Mouse (Mus musculus) embryonic facial prominence, embryonic 12.5 days (tissue): Measurements from ENCODE around the gene 2210011C24Rik. TPM values are rescaled to one million over a fixed set of nuclear protein-coding genes. Genes with fewer than 3 reads are reported as not detected.
"Not testable (repeated sequence)": the region's sequence is repeated elsewhere in the genome, so short reads cannot be mapped to it uniquely, and the experiment has no call there.

Experiments used
- ATAC-seq: fragments of 200-750 bp; cut with Nextera tagmentation; 2 replicates; pipeline ENCODE4 v1.8.0; 2017; ENCODE audit not compliant: insufficient number of reproducible peaks, insufficient read depth, low FRiP score, low TSS enrichment
- H3K27ac ChIP-seq: fragments of 300-500 bp; sonication (generic); 2 replicates; pipeline ENCODE4 v1.5.1; 2016; ENCODE audit warnings: mild to moderate bottlenecking
- H3K27me3 ChIP-seq: fragments of 300-500 bp; sonication (generic); 2 replicates; pipeline ENCODE4 v1.6.1; 2016; ENCODE audit warnings: mild to moderate bottlenecking, moderate library complexity
- H3K36me3 ChIP-seq: fragments of 300-500 bp; sonication (generic); 2 replicates; pipeline ENCODE4 v1.6.1; 2016; ENCODE audit warnings: mild to moderate bottlenecking
- H3K4me1 ChIP-seq: fragments of 300-500 bp; sonication (generic); 2 replicates; pipeline ENCODE4 v1.6.1; 2016
- H3K4me2 ChIP-seq: fragments of 300-500 bp; sonication (generic); replicated peaks from 2 replicates; pipeline ENCODE4 v1.6.1; 2016; ENCODE audit warnings: mild to moderate bottlenecking, moderate library complexity
- H3K4me3 ChIP-seq: fragments of 300-500 bp; sonication (generic); 2 replicates; pipeline ENCODE4 v1.5.1; 2016; ENCODE audit warnings: mild to moderate bottlenecking
- H3K9ac ChIP-seq: fragments of 300-500 bp; sonication (generic); 2 replicates; pipeline ENCODE4 v1.6.1; 2016; ENCODE audit warnings: mild to moderate bottlenecking, moderate library complexity
- H3K9me3 ChIP-seq: fragments of 300-500 bp; sonication (generic); 2 replicates; pipeline ENCODE4 v1.6.1; 2016; ENCODE audit warnings: mild to moderate bottlenecking, moderate library complexity
- WGBS: fragments of 180-500 bp; shearing (Covaris S2); methylation state at CpG from one replicate; pipeline ENCODE4 v1.1.7; 2016; 5-methylcytosine and 5-hydroxymethylcytosine counted together
- polyA plus RNA-seq: library from polyadenylated mRNA; unstranded; fragments of >200 nt; fragmentation: Nextera tagmentation; extraction: Ambion mirVana; gene quantifications from 2 replicates; pipeline ENCODE4 v1.2.1, GENCODE M21; 2016

The 2210011C24Rik gene
- polyA plus RNA-seq, 1 experiment from 2014 or later, result not detected

GRCm38 (mm10) chr8:84019738-84020137 is 7.8 kb upstream of the 2210011C24Rik start:
- no peaks in the 10 kb centered on the region for H3K36me3 ChIP-seq
- H3K9me3 ChIP-seq, result 0 out of 2 replicates have a peak, but pooled peaks cover 4% of the 10 kb centered on the region
- no peak overlapping the region for H3K4me2 ChIP-seq
- no peak overlapping the region for H3K9ac ChIP-seq
- WGBS, result 84% methylated on average over 9 of the region's 9 CpGs
- ATAC-seq, result no peak
- peaks cover 32% of the 10 kb centered on the region for H3K27me3 ChIP-seq
- H3K4me3 ChIP-seq, result no peak overlapping the region
- H3K4me1 ChIP-seq, result 0 out of 2 replicates have a peak, but pooled peaks cover 10% of the 10 kb centered on the region
- 0 out of 2 replicates have a peak overlapping the region, but pooled peaks have one; percentile 6 for H3K27ac ChIP-seq

GRCm38 (mm10) chr8:84015833-84016232 is 3.9 kb upstream of the 2210011C24Rik start:
- no peak for ATAC-seq
- 92% methylated on average over 5 of the region's 5 CpGs for WGBS
- Histone ChIP-seq H3K4me1 (peaks cover 14% of the 10 kb centered on the region), H3K36me3 (no peaks in the 10 kb centered on the region), H3K27ac (no peak overlapping the region), H3K4me3 (no peak overlapping the region), H3K9ac (no peak overlapping the region), H3K27me3 (peaks cover 45% of the 10 kb centered on the region), H3K4me2 (no peak overlapping the region), H3K9me3 (0 out of 2 replicates have a peak, but pooled peaks cover 4% of the 10 kb centered on the region)

DNA sequence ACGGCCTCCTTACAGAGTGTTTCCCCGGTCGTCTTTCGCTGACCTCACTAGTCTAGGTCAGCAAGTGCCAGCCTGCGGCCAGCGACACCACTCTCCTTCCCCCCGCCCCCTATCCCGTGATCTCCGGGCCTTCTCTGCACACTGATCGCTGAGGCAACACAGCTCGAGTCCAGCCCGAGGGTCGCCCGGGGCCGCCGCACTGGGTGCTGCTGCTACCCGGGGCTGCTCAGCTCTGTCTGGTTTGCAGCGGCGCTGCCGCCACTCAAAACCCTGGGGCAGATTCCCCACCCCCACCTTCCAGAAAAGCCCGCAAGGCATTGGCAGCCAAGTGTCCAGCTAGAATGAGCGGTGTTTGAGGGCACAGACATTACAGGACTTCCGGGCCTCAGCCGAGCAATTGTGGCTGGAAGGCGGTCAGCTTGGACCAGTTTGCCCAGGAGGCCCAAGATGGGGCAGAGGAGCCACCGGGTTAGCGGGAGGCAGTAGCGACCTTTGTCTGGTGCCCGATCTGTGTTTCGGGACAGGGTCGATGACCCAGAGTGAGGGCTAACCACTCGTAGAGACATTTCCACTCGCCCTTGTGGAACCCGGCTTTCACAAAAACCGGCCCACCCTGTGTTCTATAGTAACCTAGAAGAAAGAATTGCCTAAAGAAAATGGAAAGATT is 661 bp upstream of the 2210011C24Rik start:
- H3K4me3 ChIP-seq, result peak overlapping the region; percentile 51
- 0 out of 2 replicates have a peak, but pooled peaks cover 4% of the 10 kb centered on the region for H3K9me3 ChIP-seq
- ATAC-seq, result no peak
- no peak overlapping the region for H3K27ac ChIP-seq
- H3K9ac ChIP-seq, result 0 out of 2 replicates have a peak overlapping the region, but pooled peaks have one; percentile 5
- H3K27me3 ChIP-seq, result peaks cover 40% of the 10 kb centered on the region
- no peaks in the 10 kb centered on the region for H3K36me3 ChIP-seq
- 6% methylated on average over 35 of the region's 35 CpGs for WGBS
- peak overlapping the region; percentile 97 for H3K4me2 ChIP-seq
- H3K4me1 ChIP-seq, result peaks cover 25% of the 10 kb centered on the region

- H3K4me2 ChIP-seq, result peak overlapping the region; percentile 97
- no peaks in the 10 kb centered on the region for H3K36me3 ChIP-seq
- ATAC-seq, result no peak
- 0 out of 2 replicates have a peak, but pooled peaks cover under 1% of the 10 kb centered on the region for H3K9me3 ChIP-seq
- peaks cover 25% of the 10 kb centered on the region for H3K4me1 ChIP-seq
- H3K27ac ChIP-seq, result no peak overlapping the region
- peak overlapping the region; percentile 54 for H3K9ac ChIP-seq
- 2% methylated on average over 82 of the region's 83 CpGs for WGBS
- peak overlapping the region; percentile 51 for H3K4me3 ChIP-seq
- peaks cover 40% of the 10 kb centered on the region for H3K27me3 ChIP-seq
Measured at GRCm38 (mm10) chr8:84010625-84011611, 1.1 kb downstream of the 2210011C24Rik start.

DNA sequence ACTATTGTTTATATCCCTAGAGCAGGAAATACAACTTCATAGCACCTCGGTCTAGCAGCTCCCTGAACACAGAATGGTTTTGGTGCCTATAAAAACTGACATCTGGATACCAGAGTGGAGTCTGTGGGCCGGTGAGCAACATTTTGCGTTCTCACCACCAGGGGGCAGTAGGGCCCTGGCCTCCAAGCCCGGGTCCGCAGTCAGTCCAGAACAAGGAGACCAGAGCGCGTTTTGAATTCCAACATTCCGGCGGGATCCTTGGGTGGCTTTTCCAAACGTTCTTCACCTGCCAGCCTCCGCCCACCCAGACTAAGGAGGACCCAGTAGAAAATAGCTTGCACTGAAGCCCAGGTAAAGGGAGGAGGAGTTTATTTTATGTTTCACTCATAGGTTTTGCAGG is 2.1 kb downstream of the 2210011C24Rik start:
- peaks cover 28% of the 10 kb centered on the region for H3K4me1 ChIP-seq
- WGBS, result 1% methylated on average over 11 of the region's 11 CpGs
- no peak overlapping the region for H3K9ac ChIP-seq
- H3K4me3 ChIP-seq, result no peak overlapping the region
- H3K36me3 ChIP-seq, result no peaks in the 10 kb centered on the region
- no peak overlapping the region for H3K27ac ChIP-seq
- H3K4me2 ChIP-seq, result no peak overlapping the region
- H3K27me3 ChIP-seq, result peaks cover 40% of the 10 kb centered on the region
- no peak for ATAC-seq
- H3K9me3 ChIP-seq, result no peaks in the 10 kb centered on the region

DNA sequence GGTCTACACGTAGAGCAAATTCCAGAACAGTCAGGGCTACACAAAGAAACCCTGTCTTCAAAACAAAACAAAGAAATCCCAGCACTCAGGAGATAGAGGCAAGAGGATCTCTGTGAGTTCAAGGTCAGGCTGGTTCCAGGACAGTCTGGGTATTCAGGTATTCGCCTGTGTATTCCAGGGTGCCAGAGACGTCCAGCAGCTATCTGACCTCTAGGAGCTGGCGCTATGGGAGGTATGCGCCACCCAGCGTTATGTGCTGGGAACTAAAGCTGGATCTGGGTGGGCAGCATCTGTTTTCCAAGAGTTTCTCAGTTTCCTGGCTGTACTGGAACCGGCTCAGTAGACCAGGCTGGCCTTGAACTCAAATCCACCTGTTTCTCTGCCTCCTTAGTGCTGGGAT is 3.6 kb downstream of the 2210011C24Rik start:
- Histone ChIP-seq H3K36me3 (no peaks in the 10 kb centered on the region), H3K4me2 (no peak overlapping the region), H3K4me3 (no peak overlapping the region), H3K27ac (no peak overlapping the region), H3K4me1 (peaks cover 33% of the 10 kb centered on the region), H3K9me3 (no peaks in the 10 kb centered on the region), H3K9ac (no peak overlapping the region), H3K27me3 (peaks cover 34% of the 10 kb centered on the region)
- 24% methylated on average over 7 of the region's 7 CpGs for WGBS
- ATAC-seq, result no peak

DNA sequence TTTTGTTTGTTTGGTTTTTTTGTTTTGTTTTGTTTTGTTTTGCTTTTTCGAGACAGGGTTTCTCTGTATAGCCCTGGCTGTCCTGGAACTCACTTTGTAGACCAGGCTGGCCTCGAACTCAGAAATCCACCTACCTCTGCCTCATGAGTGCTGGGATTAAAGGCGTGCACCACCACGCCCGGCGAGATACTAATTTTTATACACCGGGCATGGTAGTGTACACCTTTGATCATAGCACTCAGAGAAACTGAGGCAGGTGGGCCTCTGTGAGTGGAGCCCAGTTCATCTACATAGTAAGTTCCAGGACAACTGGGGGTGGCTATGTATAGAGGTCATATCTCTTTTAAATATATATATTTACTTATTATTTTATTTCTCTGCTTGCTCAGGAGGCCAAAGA is 6.5 kb downstream of the 2210011C24Rik start:
- not testable (repeated sequence) for H3K9me3 ChIP-seq, ATAC-seq, H3K9ac ChIP-seq, H3K27ac ChIP-seq, H3K4me2 ChIP-seq, H3K4me3 ChIP-seq, H3K36me3 ChIP-seq
- Histone ChIP-seq H3K27me3 (peaks cover 18% of the 10 kb centered on the region), H3K4me1 (peaks cover 35% of the 10 kb centered on the region)
- WGBS, result 91% methylated on average over 7 of the region's 7 CpGs

- Histone ChIP-seq H3K4me2 (peak overlapping the region; percentile 75), H3K4me3 (peak overlapping the region; percentile 52), H3K36me3 (peaks cover 15% of the 10 kb centered on the region), H3K27me3 (peaks cover 13% of the 10 kb centered on the region; the same call in 1 of the 2 replicates), H3K9ac (peak overlapping the region; percentile 69), H3K27ac (peak overlapping the region; percentile 88), H3K4me1 (peaks cover 28% of the 10 kb centered on the region), H3K9me3 (no peaks in the 10 kb centered on the region)
- 1% methylated on average over 30 of the region's 30 CpGs for WGBS
- ATAC-seq, result peak; percentile 74
Measured at GRCm38 (mm10) chr8:84004533-84005201, 7.3 kb downstream of the 2210011C24Rik start.

- Histone ChIP-seq H3K4me3 (peak overlapping the region; percentile 52), H3K9me3 (no peaks in the 10 kb centered on the region), H3K4me2 (peak overlapping the region; percentile 75), H3K36me3 (peaks cover 20% of the 10 kb centered on the region), H3K27me3 (peaks cover 15% of the 10 kb centered on the region; the same call in 1 of the 2 replicates), H3K4me1 (peaks cover 37% of the 10 kb centered on the region), H3K27ac (peak overlapping the region; percentile 88), H3K9ac (no peak overlapping the region)
- ATAC-seq, result no peak
- WGBS, result 60% methylated on average over 6 of the region's 6 CpGs
Measured at GRCm38 (mm10) chr8:84003612-84004246, 8.2 kb downstream of the 2210011C24Rik start.

- Histone ChIP-seq H3K27ac (no peak overlapping the region), H3K4me2 (no peak overlapping the region; the same call in 1 of the 2 replicates), H3K36me3 (peaks cover 20% of the 10 kb centered on the region), H3K27me3 (peaks cover 15% of the 10 kb centered on the region; the same call in 1 of the 2 replicates), H3K4me3 (no peak overlapping the region), H3K9ac (no peak overlapping the region), H3K9me3 (no peaks in the 10 kb centered on the region), H3K4me1 (peaks cover 38% of the 10 kb centered on the region)
- 51% methylated on average over 12 of the region's 12 CpGs for WGBS
- ATAC-seq, result no peak
Measured at GRCm38 (mm10) chr8:84002957-84003611, 8.9 kb downstream of the 2210011C24Rik start.
